Mouse (Mus musculus) cerebellum, adult 2 months (tissue): ENCODE measurements around the gene Olfr1160.

Experiments
- CTCF ChIP-seq: fragments of 200-500 bp; IDR thresholded peaks from 2 replicates; pipeline ENCODE4 v1.5.1; 2011; ENCODE audit warnings: low read depth, mild to moderate bottlenecking, control low read depth, low read length, moderate library complexity, borderline replicate concordance; ENCODE audit not compliant: insufficient read depth
- POLR2A ChIP-seq: fragments of 200-500 bp; IDR thresholded peaks from 2 replicates; pipeline ENCODE4 v1.6.1; 2011; ENCODE audit warnings: low read length, control low read depth, borderline replicate concordance; ENCODE audit not compliant: insufficient read depth

DNA sequence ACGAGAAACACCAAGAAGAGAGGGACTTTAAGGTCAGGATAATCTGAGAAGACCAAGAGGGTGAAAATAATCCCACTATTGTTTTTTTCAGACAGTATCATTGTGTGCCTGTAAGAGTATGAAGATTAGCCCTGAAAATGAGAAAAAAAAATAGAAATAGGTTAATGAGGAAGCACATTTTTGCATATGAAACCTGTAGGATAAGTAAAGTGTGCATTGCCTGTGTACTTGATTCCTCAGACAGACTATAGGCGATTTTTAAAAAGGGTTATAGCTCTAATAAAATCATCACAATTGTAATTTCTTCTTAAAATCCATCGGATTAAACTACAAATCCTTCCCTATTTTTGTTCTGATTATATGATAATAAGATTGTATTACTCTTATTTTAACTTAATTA, 33.5 kb downstream of the Olfr1160 start, which contains the start of gene Olfr74:
- no peak for TF ChIP-seq POLR2A
- TF ChIP-seq CTCF = no peak
